Mouse (Mus musculus): ENCODE measurements around the gene Herc2.
A peak's percentile ranks its signal among the peaks of the same experiment; 100 is the strongest.
"Not testable (repeated sequence)": the region's sequence is repeated elsewhere in the genome, so short reads cannot be mapped to it uniquely, and the experiment has no call there.

The Herc2 gene

DNA sequence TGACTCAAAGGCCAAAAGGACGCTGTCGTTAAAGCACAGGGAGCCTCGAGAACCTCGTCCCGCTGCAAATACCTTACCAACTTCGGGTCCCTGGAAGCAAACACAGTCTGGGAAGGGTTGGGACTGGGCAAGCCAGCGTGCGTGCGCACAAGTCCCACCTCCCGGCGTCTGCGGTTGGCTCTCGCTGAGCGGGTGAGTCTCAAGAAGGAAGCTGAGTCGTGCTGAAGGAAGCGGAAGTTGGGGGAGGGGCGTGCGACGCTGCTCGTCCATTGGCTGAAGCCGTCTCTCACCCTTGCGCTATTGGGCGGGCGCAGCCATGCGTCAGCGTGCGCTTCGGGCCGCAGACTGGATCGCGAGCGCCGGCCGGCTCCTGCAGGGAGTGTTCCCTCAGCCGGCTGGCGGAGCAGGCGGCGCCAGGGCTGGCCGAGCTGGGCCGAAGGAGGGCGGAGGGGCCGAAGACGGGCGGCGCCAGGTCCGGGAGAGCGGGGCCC lies at the start of gene Herc2:
TSS of gene Herc2 (plus strand) at position 366 of the 491 bp plus-strand sequence.
- DNase-seq = peak; percentile 98

DNA sequence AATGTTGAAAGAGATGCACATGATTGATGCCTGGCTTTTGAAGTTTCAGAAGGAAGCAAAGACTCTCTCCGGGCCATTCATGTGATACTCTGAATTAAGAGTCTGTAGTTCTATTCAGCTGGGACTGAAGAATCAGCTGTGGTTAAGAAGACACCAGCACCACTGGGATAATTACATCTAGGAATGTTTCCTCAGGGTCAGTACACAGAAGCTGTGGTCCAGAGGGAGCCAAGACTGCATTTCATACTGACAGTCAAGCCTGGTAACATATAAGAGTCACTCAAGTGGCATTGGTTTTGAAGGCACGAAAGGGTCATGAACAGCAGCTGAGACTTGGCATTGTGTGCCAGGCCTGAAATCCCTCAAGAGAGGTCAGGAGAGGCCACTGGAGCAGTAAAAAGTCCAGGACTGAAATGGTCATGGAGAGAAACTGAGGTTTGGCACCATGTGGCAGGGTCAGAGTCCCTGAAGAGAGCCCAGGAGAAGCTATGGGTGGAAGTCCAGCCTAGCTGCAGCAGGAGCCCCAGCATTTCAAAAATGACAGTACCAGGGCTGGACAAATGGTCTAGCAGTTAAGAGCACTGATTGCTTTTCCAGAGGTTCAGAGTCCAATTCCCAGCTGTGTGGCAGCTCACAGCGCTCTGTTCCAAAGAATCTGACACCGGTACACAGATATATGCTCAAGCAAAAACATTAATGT lies 39.5 kb upstream of the Herc2 start:
- no peak for DNase-seq

DNA sequence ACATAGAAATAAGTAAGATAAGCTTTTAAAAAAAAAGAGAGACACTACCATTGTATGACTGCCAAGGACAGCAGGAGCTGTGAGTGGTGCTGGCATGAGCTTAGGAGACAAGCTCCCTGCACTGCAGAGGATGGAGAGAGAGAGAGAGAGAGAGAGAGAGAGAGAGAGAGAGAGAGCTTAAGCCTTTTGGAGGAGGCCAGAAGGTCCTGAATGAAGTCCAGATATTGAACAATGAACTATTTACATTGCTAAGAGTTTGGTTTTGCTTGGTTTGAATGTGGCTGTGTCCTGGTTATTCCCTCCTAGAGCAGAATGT lies 39.0 kb upstream of the Herc2 start:
- DNase-seq = no peak

DNA sequence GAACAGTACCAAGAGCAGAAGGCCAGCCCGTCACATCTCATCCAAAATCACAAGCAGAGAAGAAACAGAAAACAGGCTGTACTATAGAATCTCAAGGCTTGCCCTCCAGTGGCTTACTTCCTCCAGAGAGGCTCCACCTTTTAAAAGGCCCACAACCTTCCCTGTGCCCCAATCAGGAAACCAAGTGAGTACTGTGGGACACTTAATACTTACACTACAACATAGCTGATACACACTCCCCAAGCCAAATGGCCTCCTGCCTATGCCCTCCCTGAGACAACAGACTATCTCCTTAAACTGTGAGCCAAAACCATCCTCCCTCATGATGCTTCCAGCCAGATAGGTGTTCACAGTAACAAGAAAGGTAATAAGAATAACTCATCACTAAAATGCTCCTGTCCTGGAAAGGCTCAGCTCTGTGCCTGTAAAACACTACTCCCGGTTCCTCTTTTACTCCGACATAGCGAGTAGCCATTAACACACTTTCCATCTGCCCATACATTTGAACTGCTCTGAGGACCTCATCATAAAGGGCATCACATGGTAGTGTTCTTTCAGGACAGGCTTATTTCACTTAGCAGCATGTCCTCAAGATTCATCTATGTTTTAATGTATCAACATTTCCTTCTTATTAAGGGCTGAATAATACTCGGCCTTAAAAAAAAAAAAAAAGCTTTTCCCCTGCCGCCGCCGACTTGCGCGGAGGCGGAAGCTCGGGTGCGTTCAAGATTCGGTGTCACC lies 36.6 kb upstream of the Herc2 start:
- DNase-seq = no peak

DNA sequence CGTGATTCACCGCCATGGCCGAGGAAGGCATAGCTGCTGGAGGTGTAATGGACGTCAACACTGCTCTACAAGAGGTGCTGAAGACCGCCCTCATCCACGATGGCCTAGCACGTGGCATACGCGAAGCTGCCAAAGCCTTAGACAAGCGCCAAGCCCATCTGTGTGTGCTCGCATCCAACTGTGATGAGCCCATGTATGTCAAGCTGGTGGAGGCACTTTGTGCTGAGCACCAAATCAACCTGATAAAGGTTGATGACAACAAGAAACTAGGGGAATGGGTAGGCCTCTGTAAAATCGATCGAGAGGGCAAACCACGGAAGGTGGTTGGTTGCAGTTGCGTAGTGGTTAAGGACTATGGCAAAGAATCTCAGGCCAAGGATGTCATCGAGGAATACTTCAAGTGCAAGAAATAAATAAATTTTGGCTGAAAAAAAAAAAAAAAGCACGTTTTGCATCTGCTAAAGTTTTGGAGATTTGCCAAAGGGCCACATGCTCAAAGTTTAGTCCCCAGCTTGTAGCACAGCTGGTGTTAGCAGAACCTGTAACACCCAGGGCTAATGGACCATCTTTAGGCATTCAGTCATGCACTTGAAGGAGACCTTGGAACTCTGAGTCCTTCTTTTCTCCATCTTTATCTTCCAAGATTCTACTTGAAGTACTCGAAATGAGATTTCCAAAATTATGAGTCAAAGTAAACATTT lies 35.8 kb upstream of the Herc2 start:
- not testable (repeated sequence) for DNase-seq

DNA sequence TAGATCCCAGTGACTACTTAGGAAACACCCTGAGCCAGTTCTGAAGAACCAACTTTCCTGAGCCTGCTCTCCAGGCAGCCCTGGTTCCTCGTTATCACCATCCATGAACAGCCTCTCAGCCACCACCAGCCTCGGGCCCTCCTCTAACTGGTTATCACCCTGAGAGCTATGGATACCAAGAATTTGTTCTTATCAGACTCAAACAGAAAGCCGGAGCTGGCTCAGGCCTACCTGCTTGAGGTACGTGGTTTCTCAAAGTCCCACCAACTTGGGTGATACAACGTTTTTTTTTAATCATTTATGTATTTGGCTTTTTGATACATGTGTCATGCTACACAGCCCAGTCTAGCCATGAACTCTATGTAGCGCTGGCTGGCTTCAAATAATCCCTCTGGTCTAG lies 34.8 kb upstream of the Herc2 start:
- DNase-seq = no peak

DNA sequence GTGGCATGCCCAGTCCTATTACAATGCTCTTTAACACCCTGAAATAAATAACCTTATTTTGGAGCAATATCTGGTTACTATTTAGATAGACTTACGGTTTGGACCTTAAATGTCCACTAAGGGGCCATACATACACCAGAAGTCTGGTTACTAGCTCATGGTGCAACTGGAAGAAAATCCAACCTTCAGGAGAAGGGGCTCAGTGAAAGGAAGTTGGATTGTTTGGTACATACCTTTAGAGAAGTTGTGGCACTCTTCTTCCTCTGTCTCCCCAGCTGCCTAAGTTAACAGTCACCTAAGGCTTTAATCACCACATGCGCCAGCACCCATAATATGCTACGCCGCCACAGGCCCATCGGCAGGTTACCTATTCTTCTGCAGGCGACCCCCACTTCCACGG lies 34.2 kb upstream of the Herc2 start:
- no peak for DNase-seq

DNA sequence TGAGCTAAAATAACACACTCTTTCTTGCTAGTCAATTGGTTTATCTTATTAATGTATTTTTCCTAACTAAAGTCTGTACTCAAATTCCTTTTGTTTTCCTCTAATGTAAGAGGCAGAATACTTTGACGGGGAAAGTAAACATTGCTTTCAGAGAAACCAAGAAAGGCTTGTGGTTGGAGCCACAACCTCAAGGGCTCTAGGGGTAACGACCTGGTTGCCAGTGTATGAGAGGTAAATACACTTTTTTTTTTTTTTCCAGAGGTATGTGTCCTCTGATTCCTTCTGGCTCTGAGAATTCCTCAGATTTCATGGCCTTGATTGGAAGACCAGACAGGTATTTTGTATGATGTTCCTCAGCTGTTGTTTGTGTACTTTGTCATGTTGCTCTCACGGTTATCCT lies 32.2 kb upstream of the Herc2 start:
- DNase-seq = no peak

DNA sequence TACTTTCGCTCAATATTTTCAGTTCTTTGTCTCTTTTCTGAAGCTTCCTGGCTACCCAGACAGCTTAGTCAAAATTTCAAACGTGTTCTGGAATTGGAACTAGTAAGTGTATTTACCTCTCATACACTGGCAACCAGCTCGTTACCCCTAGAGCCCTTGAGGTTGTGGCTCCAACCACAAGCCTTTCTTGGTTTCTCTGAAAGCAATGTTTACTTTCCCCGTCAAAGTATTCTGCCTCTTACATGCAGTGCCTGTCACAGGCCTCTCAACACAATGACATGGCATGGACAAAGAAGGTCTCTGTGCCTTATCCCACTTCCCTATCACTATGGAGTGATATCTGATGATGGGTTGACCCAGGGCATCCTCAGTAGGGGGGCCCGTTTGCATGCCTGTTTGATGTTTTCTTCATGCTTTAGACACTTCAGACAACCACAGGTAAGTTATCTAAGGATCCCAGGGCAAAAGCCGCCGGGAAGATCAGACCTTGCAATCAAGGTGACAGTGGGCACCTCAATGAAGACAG lies 31.5 kb upstream of the Herc2 start:
- DNase-seq = no peak

DNA sequence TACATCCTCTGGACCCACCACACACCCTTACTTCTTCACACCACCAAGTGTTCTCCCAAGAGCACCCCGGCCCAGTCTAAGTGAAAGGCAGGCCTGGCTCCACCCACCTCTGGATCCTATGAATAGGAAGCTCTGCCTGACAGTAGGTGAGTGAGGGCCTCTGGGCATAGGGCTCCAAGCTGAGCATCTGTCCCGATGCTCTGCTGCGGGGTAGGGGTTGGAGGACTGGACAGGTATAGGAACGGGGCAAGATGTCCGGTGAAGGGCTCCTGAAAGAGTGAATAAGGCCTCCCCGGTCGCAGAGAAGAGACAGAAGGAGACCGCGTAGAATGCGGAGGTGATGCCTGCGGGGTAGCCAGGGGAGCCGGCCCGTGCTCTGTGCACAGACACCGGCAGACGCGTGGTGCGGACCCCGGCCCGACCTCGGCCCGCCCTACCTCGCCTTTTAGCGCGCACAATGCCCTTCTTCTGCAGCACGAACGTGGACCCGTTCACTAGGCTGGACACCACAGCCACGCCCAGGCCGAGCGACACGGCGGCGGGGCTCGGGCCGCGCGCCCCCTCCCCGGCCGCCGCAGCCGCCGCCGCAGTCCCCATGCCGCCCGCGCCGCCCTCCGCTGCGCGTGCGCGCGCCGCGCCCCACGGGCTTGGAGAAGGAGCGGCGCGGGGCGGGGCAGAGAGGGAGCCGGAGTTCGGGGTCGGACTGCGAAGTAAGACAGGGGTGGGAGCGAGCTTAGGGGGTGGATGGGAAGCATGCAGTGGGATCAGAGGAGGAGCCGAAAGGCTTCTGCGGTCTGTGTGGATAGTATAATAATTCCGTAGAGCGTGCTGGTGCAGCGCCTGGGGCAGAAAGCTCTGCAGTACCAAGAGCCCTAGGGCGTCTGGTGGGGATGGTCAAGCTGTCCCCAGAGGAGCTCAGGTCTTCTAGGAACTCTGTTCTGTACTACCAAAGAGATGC lies 30.7 kb upstream of the Herc2 start:
- DNase-seq = peak; percentile 4 to 9

DNA sequence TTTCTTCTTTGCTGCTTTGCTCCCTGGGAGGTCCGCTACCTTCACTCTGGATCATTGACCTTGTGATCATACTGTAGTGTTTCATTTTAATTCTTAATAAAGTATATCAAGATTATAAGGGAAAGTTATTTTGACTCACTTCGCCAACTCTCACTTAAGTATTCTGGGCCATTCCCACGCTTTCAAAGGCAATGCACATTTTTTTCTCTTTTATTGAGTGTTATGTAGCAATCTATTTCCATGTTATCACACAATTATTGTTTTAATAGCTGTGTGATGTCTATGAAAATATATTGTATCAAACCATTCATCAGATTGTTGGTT lies 30.1 kb upstream of the Herc2 start, which contains the start of gene Nipa1:
TSS of gene Nipa1 (minus strand) at position 25 of the 324 bp plus-strand sequence.
- DNase-seq = no peak

DNA sequence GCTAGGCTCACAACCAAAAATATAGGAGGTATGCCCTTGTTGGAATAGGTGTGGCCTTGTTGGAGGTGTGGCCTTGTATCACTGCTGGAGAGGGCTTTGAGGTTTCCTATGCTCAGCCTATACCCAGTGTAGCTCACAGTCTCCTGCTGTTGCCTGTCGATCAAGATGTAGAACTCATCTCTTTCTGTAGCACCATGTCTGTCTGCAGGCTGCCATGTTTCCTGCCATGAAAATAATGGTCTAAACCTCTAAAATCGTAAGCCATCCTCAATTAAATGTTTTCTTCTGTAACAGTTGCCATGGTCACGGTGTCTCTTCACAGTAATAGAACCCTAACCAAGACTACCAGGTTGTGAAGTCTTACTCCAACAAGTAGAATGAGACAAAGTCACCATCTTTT lies 26.4 kb upstream of the Herc2 start:
- no peak for DNase-seq

DNA sequence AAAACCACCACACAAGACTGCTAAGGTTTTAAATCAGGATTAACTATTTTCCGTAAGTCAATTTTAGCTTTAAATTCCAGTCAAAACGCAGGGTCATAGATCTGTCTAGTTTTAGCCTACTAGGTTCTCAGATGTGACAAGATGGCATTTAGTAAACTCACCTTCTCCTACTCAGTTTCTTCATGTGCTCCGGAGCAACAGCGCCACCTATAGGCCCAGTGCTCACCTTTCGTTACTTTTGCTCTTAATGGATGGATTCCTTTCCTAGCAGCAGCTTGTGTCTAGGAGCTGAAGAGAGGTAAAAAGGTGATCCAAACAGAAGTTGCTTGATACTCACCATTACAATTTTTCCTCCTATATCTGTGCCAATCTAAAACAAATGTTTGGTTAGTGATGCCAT lies 7.6 kb upstream of the Herc2 start:
- DNase-seq = peak; percentile 12 to 18

DNA sequence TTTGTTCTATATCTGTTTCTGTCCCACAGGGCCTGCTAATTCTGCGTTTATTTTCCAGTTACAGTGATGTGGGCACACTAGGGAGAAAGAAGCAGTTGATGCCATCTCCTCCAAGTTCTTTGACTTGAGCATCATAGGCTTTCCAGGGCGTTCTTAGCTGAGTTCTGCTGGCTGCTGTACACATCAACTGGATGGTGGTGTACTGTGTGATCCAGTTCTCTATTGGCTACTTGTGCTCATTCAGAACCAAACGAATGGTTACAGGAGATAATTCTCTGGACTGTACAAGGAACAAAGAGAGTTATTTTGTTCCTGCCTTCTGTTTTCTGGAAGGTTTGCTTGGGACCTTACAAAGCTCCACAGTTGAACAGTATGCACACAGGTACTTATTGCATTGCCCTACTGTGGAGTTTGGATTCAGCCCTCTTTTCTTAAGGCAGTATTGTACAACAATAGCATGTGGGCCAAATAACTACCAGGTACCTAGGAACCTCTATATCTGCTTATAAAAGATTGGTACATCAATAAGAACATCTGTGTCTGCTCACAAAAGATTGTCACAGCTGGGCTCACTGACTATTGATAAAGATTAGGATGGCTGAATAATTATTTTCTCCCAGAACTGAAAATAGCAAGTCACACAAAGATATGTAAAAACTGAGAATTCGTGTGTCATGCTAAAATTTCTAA lies 6.3 kb upstream of the Herc2 start:
- no peak for DNase-seq

DNA sequence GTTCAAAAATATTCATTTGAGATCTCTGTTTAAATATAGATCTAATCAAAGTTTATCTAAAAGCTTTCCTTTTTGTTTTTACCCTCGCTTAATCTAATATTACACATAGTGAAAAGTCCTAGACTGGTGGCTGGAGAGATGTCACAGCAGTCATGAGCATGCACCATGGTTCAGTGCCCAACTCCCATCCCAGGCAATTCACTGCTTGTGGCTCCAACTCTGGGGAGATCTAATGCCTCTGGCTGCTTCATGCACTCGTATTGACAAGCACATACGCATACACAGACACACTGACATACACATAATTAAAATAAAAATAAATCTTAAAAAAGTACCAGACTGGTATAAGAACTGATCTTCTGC lies 5.7 kb upstream of the Herc2 start:
- no peak for DNase-seq

DNA sequence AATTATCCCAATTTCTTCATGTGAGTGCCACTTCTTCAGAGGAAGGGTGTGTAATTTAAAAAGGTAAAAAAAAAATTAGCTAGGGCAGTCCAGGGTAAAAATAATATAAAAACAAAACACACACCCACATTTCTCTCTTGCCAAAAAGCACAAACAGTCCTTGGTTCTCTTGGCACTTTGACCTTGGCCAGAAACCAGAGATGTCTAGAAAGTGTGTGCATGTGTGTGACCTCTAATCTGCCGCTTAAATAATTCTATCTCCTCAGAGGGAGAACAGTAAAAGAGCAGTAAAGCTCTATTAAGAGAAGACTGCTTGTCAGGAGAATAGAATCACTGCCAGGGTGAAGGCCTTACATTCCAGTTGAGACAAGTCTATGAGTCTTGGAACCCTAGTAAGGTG lies 2.8 kb upstream of the Herc2 start:
- no peak for DNase-seq

DNA sequence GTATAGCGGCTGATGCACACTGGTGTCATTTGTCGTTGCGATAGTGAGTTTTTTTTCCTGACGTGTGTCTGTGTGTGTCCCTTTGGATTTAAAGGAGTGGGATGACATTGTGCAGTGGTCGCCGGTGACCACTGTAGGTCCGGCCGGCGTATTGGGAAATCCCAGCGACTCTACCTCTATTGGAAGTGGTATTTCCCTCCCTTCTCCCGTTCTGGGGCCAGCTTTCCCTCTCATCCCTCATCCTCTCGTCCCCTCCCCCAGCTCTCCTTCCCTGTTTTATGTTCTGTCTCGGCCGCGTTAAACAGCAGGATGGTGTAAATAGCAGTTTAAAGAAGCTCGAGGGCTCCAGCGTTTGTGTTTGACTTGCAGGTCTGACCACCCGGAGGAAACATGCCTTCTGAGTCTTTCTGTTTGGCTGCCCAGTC lies 503 bp downstream of the Herc2 start:
- peak in 1 of 2 experiments; percentile 11 for DNase-seq

DNA sequence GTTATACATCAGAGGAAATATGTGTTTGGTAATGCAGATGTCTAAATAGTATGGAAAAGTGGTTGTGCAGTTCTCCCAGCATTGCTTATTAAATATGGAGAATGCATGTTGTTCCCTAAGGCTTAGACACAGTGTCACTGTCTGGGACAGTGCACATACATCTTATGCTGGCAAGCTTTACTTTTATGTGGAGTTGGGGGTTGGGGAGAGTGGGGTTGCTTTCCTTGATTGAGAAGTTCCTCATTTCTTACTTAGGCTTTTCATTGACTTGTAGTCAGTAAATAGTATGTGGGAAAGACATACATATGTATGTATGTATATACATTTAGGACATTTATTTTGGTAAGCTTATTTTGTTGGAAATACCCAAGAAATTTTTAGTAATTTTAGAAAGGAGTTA lies 3.0 kb downstream of the Herc2 start:
- DNase-seq = no peak

DNA sequence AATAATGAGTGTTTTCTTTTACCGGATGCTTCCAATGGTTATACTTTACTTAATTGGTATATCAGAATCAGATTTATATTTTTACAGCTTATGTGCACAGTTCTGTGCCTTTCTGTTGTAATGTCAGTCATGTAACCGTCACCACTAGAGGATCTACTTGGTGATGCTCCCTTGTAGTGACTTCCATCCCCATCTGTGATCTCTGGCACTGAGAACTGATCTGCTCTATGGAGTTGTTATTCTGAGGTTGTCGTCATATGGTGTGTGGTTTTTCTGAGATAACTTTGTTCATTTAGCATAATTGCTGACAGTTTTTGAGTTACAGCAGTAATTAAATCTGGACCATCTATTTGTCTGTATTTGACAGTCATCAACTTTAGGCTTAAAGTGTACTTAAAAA lies 5.3 kb downstream of the Herc2 start:
- DNase-seq = no peak

DNA sequence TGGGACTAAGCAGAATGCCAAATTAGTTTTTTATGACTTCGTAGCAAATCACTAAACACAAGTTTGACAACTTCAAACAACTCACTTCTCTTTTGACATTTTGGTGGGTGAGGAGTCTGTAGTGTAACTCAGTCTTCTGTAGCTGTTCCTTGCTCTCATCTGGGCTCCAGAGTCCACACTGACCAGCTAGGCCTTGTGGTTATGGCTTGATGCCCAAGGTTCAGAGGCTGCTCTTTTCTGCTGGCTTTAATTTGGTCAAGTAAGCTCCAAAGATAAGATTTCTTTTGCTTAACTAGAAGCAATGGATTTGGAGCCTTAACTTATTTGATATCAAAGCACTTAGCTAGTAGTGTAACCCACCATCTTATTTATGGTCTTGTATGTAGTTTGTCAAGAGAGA lies 14.9 kb downstream of the Herc2 start:
- DNase-seq = no peak

DNA sequence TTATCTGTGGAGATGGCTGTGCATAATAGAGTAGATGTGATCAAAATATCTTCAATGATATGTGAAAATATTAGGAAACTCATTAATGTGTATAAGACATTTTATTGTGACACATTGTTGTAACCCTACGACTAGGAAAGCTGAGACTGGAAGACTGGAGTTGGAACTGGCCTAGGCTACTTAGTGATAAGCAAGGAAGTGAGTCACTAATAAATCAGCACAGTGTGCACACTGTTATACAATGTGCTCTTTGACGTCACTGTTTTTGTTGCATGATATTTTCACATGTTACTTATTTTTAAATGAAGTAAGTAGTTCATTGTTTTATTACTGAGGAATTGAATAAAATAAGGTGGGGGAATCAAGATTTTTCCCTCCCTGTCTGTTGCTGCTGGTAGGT lies 16.1 kb downstream of the Herc2 start:
- DNase-seq = no peak

DNA sequence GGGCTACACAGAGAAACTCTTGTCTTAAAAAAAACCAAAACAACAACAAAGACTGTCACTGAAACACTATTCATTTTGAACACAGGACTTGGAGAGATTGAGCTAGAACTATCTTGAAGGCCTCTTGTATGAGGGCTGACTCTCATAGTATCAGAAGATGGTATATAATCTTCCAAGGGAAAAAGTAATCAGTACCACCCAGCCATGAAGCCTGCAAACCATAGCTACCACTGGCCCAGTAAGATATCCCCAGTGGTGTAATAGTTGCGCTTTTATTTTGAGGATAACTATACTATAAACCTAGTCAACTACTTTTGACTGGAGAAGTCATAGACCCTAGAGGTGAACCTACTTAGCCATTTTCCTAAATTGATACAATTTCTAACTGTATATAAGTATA lies 16.6 kb downstream of the Herc2 start:
- no peak for DNase-seq

Measured in thymus, adult 18-20 months (tissue).